28 mouse cellular contexts compared by ENCODE assay signal in genomic region chr14:121999455-121999854, GRCm38 (mm10). TPM values are rescaled to one million over a fixed set of nuclear protein-coding genes. Genes with fewer than 3 reads are reported as not detected.
DNase-seq lines count a peak whose midpoint lies in the region; ATAC-seq and TF ChIP-seq lines count a peak whose summit lies in the region.
"Had no signal": no experiment of that assay in that cellular context is flagged by ENCODE, and none has a peak within 500 bp of the region (broad histone marks: within the 10 kb centered on the region; RNA-seq: fewer than 3 reads in every experiment).

No protein-coding gene starts in this region.

- WGBS in forebrain, embryonic 12.5 days, result 79% methylated on average over 8 of the region's 8 CpGs
- whole genome bisulfite sequencing in forebrain, embryonic 16.5 days, result 50% methylated on average over 8 of the region's 8 CpGs
- 65% methylated on average over 8 of the region's 8 CpGs for WGBS in spleen, adult 2 months

- no peak overlapping the region for H3K4me2 ChIP-seq in forebrain, embryonic 12.5 days
- H3K4me2 ChIP-seq in forebrain, embryonic 16.5 days (ENCODE audit: low read length), result no peak overlapping the region
- H3K4me2 ChIP-seq: limb, embryonic 15.5 days; liver, embryonic 15.5 days; midbrain, embryonic 11.5 days had no signal

- no peaks in the 10 kb centered on the region for H3K4me1 ChIP-seq in forebrain, embryonic 12.5 days
- H3K4me1 ChIP-seq in forebrain, embryonic 16.5 days (replicated peaks; ENCODE audit: control insufficient read depth, insufficient read depth, low read length), result no peaks in the 10 kb centered on the region
- H3K4me1 ChIP-seq in spleen, adult 2 months (ENCODE audit: control insufficient read depth, insufficient read depth, insufficient read length), result peaks cover 39% of the 10 kb centered on the region
- H3K4me1 ChIP-seq: limb, embryonic 15.5 days had no signal

- intact Hi-C loops in gastrocnemius, adult 2 months (cut with DNase I), result no loop called here

- no peak overlapping the region for H3K27ac ChIP-seq in forebrain, embryonic 12.5 days
- no peak overlapping the region for H3K27ac ChIP-seq in forebrain, embryonic 16.5 days (ENCODE audit: low read length)
- peak overlapping the region; percentile 31; the same call in 1 of the 2 replicates for H3K27ac ChIP-seq in spleen, adult 2 months (ENCODE audit: insufficient read depth, low read length)
- no peak overlapping the region for H3K27ac ChIP-seq in gastrocnemius, adult 2 months
- H3K27ac ChIP-seq: limb, embryonic 15.5 days; liver, embryonic 15.5 days; macrophage had no signal

- no peak overlapping the region for H3K4me3 ChIP-seq in forebrain, embryonic 12.5 days (replicated peaks)
- H3K4me3 ChIP-seq in forebrain, embryonic 16.5 days (replicated peaks; ENCODE audit: low read length), result no peak overlapping the region
- no peak overlapping the region for H3K4me3 ChIP-seq in spleen, adult 2 months (ENCODE audit: extremely low read depth, insufficient read depth, insufficient read length)
- no peak overlapping the region for H3K4me3 ChIP-seq in gastrocnemius, adult 2 months
- H3K4me3 ChIP-seq: erythroblast, embryonic 14.5 days; limb, embryonic 15.5 days; liver, embryonic 15.5 days had no signal

- no peak for DNase-seq in spleen, adult 2 months (ENCODE audit: low read depth in 1 of 2, low spot score in 2 of 2)
- no peak for DNase-seq in spleen, postnatal 4 days (ENCODE audit: low spot score in 2 of 2)
- peak; percentile 61 for DNase-seq in naive thymus-derived CD4-positive, alpha-beta T cell, adult 2 months (ENCODE audit: low read depth)
- no peak for DNase-seq in gastrocnemius, adult 2 months
- DNase-seq: adrenal gland, adult 2 months; cerebellum, adult 9-10 months; gastrocnemius, postnatal 10 days; kidney, adult 18-20 months; kidney, postnatal 14 days; retina, postnatal 1 day; right cerebral cortex, postnatal 4 days had no signal

- 0 out of 2 replicates have a peak, but pooled peaks have one; percentile 25 for ATAC-seq in forebrain, embryonic 12.5 days (ENCODE audit: low FRiP score)
- ATAC-seq in forebrain, embryonic 16.5 days, result no peak
- peak; percentile 26 for ATAC-seq in activated CD4-positive, CD25-positive, alpha-beta regulatory T cell, adult 4 months

- TF ChIP-seq CTCF in spleen, adult 2 months (IDR thresholded peaks at IDR 0.05; ENCODE audit: extremely low read depth, insufficient read depth, insufficient read length, insufficient replicate concordance), result no peak
- no peak for TF ChIP-seq CTCF in gastrocnemius, adult 2 months (IDR thresholded peaks at IDR 0.05)

- H3K36me3 ChIP-seq in forebrain, embryonic 12.5 days (replicated peaks), result peaks cover 26% of the 10 kb centered on the region
- H3K36me3 ChIP-seq in forebrain, embryonic 16.5 days (ENCODE audit: control insufficient read depth, insufficient read depth), result no peaks in the 10 kb centered on the region
- H3K36me3 ChIP-seq in spleen, adult 2 months (ENCODE audit: control insufficient read depth, insufficient read depth, low read length), result no peaks in the 10 kb centered on the region
- H3K36me3 ChIP-seq: liver, embryonic 15.5 days had no signal

- no peak overlapping the region for H3K9ac ChIP-seq in forebrain, embryonic 12.5 days
- no peak overlapping the region for H3K9ac ChIP-seq in forebrain, embryonic 16.5 days (replicated peaks; ENCODE audit: low read depth, low read length)
- H3K9ac ChIP-seq: limb, embryonic 15.5 days; liver, embryonic 15.5 days had no signal

- no peaks in the 10 kb centered on the region for H3K9me3 ChIP-seq in forebrain, embryonic 12.5 days
- no peaks in the 10 kb centered on the region for H3K9me3 ChIP-seq in forebrain, embryonic 16.5 days (ENCODE audit: control insufficient read depth, low read length)
- H3K9me3 ChIP-seq: limb, embryonic 15.5 days; liver, embryonic 15.5 days had no signal

- TF ChIP-seq POLR2A in spleen, adult 2 months (IDR thresholded peaks at IDR 0.05; ENCODE audit: low read depth, low read length), result no peak

- no peaks in the 10 kb centered on the region for H3K27me3 ChIP-seq in forebrain, embryonic 12.5 days
- H3K27me3 ChIP-seq in forebrain, embryonic 16.5 days (replicated peaks; ENCODE audit: control insufficient read depth, insufficient read depth, low read length), result no peaks in the 10 kb centered on the region
- no peaks in the 10 kb centered on the region for H3K27me3 ChIP-seq in spleen, adult 2 months (ENCODE audit: control insufficient read depth, insufficient read depth, low read length)
- H3K27me3 ChIP-seq: limb, embryonic 15.5 days; liver, embryonic 15.5 days had no signal

RNA-seq across cellular contexts. Expression of gene Gpr183, which starts 34.5 kb away (rescaled TPM):
- polyA plus RNA-seq in forebrain, embryonic 12.5 days (2016; fragmentation: Nextera tagmentation; extraction: Ambion mirVana), result 1.4 and 1.8 TPM in 2 replicates
- polyA plus RNA-seq in forebrain, embryonic 16.5 days (2015; fragmentation: Nextera tagmentation; extraction: Ambion mirVana), result 1.1 and 1.3 TPM in 2 replicates
- polyA plus RNA-seq in spleen, adult 2 months (2012; rRNA removed), result 19.3 and 21.5 TPM in 2 replicates
- polyA plus RNA-seq in activated CD4-positive, CD25-positive, alpha-beta regulatory T cell, adult 4 months (2017; shearing (Covaris generic)), result 100 to 1,000 TPM; 104 to 118 TPM
- total RNA-seq in gastrocnemius, adult 2 months (2021), result under 1 TPM; 0.17 to 0.41 TPM

RNA-seq across cellular contexts. Expression of gene Timm8a2, which starts 35.0 kb away (rescaled TPM):
- not detected in 2 replicates for polyA plus RNA-seq in forebrain, embryonic 12.5 days (2016; fragmentation: Nextera tagmentation; extraction: Ambion mirVana)
- polyA plus RNA-seq in forebrain, embryonic 16.5 days (2015; fragmentation: Nextera tagmentation; extraction: Ambion mirVana), result not detected in 2 replicates
- polyA plus RNA-seq in spleen, adult 2 months (2012; rRNA removed), result 0.20 and 0.23 TPM in 2 replicates
- not detected for polyA plus RNA-seq in activated CD4-positive, CD25-positive, alpha-beta regulatory T cell, adult 4 months (2017; shearing (Covaris generic))
- not detected for total RNA-seq in gastrocnemius, adult 2 months (2021)
- total RNA-seq: adrenal gland, adult 2 months; common myeloid progenitor, adult 5-6 weeks; gastrocnemius, postnatal 10 days; heart, adult 8-10 months; layer of hippocampus, adult 8-10 months; left cerebral cortex, postnatal 36 days had no signal
- polyA plus RNA-seq: adrenal gland, adult 2 months; embryonic facial prominence, embryonic 11.5 days; erythroblast, embryonic 14.5 days; heart, postnatal 0 days; hindbrain, embryonic 11.5 days; limb, embryonic 15.5 days; liver, embryonic 15.5 days; lung, embryonic 16.5 days; macrophage; midbrain, embryonic 11.5 days; neural tube, embryonic 11.5 days had no signal
